In genomic region chr1:54354786-54355185, GRCm38 (mm10) we compare ENCODE assay signal across 27 mouse cellular contexts.
"Had no signal": no experiment of that assay in that cellular context is flagged by ENCODE, and none has a peak within 500 bp of the region (broad histone marks: within the 10 kb centered on the region; RNA-seq: fewer than 3 reads in every experiment).

No protein-coding gene starts in this region.

- H3K4me3 ChIP-seq: heart, adult 2 months; heart, embryonic 10.5 days; heart, embryonic 12.5 days; heart, embryonic 13.5 days; heart, embryonic 15.5 days; hindbrain, embryonic 10.5 days; hindbrain, embryonic 12.5 days; hindbrain, embryonic 13.5 days; hindbrain, embryonic 15.5 days; intestine, embryonic 15.5 days; kidney, embryonic 15.5 days; layer of hippocampus, adult 2 months; left cerebral cortex, adult 2 months had no signal

- H3K27ac ChIP-seq: heart, adult 2 months; heart, embryonic 15.5 days; hindbrain, embryonic 10.5 days; hindbrain, embryonic 12.5 days; hindbrain, embryonic 13.5 days; hindbrain, embryonic 14.5 days; hindbrain, embryonic 15.5 days; hindbrain, postnatal 0 days; intestine, embryonic 15.5 days; kidney, embryonic 15.5 days; kidney, postnatal 0 days; layer of hippocampus, adult 2 months; left cerebral cortex, adult 2 months had no signal

- ATAC-seq: hindbrain, embryonic 16.5 days; hindbrain, postnatal 0 days; inflammation-experienced regulatory T-cells, adult 6 months; intestine, embryonic 15.5 days; intestine, embryonic 16.5 days; intestine, postnatal 0 days had no signal

- H3K9me3 ChIP-seq: heart, embryonic 10.5 days; heart, embryonic 12.5 days; heart, embryonic 15.5 days; hindbrain, embryonic 10.5 days; hindbrain, embryonic 12.5 days; hindbrain, embryonic 13.5 days; hindbrain, embryonic 15.5 days; intestine, embryonic 15.5 days; kidney, embryonic 15.5 days had no signal

- H3K4me1 ChIP-seq: heart, embryonic 10.5 days; heart, embryonic 15.5 days; hindbrain, embryonic 10.5 days; hindbrain, embryonic 12.5 days; hindbrain, embryonic 13.5 days; hindbrain, embryonic 15.5 days; intestine, embryonic 15.5 days; kidney, embryonic 15.5 days had no signal

- H3K4me2 ChIP-seq: heart, embryonic 11.5 days; heart, embryonic 15.5 days; hindbrain, embryonic 12.5 days; hindbrain, embryonic 13.5 days; hindbrain, embryonic 14.5 days; hindbrain, embryonic 15.5 days; intestine, embryonic 15.5 days; kidney, embryonic 15.5 days had no signal

- H3K9ac ChIP-seq: heart, embryonic 12.5 days; heart, embryonic 13.5 days; heart, embryonic 15.5 days; hindbrain, embryonic 12.5 days; hindbrain, embryonic 13.5 days; hindbrain, embryonic 14.5 days; hindbrain, embryonic 15.5 days; intestine, embryonic 15.5 days; kidney, embryonic 15.5 days had no signal

- DNase-seq: kidney, adult 11 months; kidney, adult 18-20 months; kidney, postnatal 10 days; kidney, postnatal 25 days; layer of hippocampus, adult 9-11 months; layer of hippocampus, postnatal 36 days had no signal

- H3K27me3 ChIP-seq: heart, embryonic 12.5 days; heart, embryonic 13.5 days; heart, embryonic 15.5 days; hindbrain, embryonic 12.5 days; hindbrain, embryonic 13.5 days; hindbrain, embryonic 15.5 days; intestine, embryonic 15.5 days; kidney, embryonic 15.5 days had no signal

- H3K36me3 ChIP-seq: heart, embryonic 10.5 days; heart, embryonic 12.5 days; heart, embryonic 13.5 days; heart, embryonic 15.5 days; hindbrain, embryonic 10.5 days; hindbrain, embryonic 12.5 days; hindbrain, embryonic 13.5 days; hindbrain, embryonic 15.5 days; intestine, embryonic 15.5 days; kidney, embryonic 15.5 days had no signal
